Mouse (Mus musculus): Measurements from ENCODE around the gene Dnajc17. TPM values are rescaled to one million over a fixed set of nuclear protein-coding genes. Genes with fewer than 3 reads are reported as not detected.

The Dnajc17 gene
- polyA plus RNA-seq, 1 experiment: 13.5 TPM

- no peak overlapping the region for H3K4me3 ChIP-seq (ENCODE audit: insufficient read depth, low read length)
- H3K27ac ChIP-seq (ENCODE audit: insufficient read depth, low read depth, low read length): no peak overlapping the region
- H3K4me1 ChIP-seq (ENCODE audit: control insufficient read depth, insufficient read depth, low read length): peaks cover 11% of the 10 kb centered on the region
- TF ChIP-seq CTCF (IDR thresholded peaks at IDR 0.05; ENCODE audit: low read depth, low read length) (no peak), POLR2A (IDR thresholded peaks at IDR 0.05; ENCODE audit: borderline replicate concordance, low read depth, low read length) (no peak)
Observed at GRCm38 (mm10) chr2:119154683-119155082, 53.9 kb downstream of the Dnajc17 start.

GRCm38 (mm10) chr2:119152255-119152654 lies 56.3 kb downstream of the Dnajc17 start:
- no peak overlapping the region for H3K4me3 ChIP-seq (ENCODE audit: insufficient read depth, low read length)
- TF ChIP-seq CTCF (IDR thresholded peaks at IDR 0.05; ENCODE audit: low read depth, low read length): no peak
- TF ChIP-seq POLR2A (IDR thresholded peaks at IDR 0.05; ENCODE audit: borderline replicate concordance, low read depth, low read length): no peak
- H3K27ac ChIP-seq (ENCODE audit: insufficient read depth, low read depth, low read length): no peak overlapping the region
- peaks cover 8% of the 10 kb centered on the region for H3K4me1 ChIP-seq (ENCODE audit: control insufficient read depth, insufficient read depth, low read length)

- H3K4me1 ChIP-seq (ENCODE audit: control insufficient read depth, insufficient read depth, low read length): no peaks in the 10 kb centered on the region
- no peak for TF ChIP-seq POLR2A (IDR thresholded peaks at IDR 0.05; ENCODE audit: borderline replicate concordance, low read depth, low read length)
- no peak for TF ChIP-seq CTCF (IDR thresholded peaks at IDR 0.05; ENCODE audit: low read depth, low read length)
- H3K27ac ChIP-seq (ENCODE audit: insufficient read depth, low read depth, low read length): no peak overlapping the region
- no peak overlapping the region for H3K4me3 ChIP-seq (ENCODE audit: insufficient read depth, low read length)
Observed at GRCm38 (mm10) chr2:119147775-119148174, 60.8 kb downstream of the Dnajc17 start.

- TF ChIP-seq CTCF (IDR thresholded peaks at IDR 0.05; ENCODE audit: low read depth, low read length) (no peak), POLR2A (IDR thresholded peaks at IDR 0.05; ENCODE audit: borderline replicate concordance, low read depth, low read length) (no peak)
- H3K4me3 ChIP-seq (ENCODE audit: insufficient read depth, low read length): no peak overlapping the region
- H3K4me1 ChIP-seq (ENCODE audit: control insufficient read depth, insufficient read depth, low read length): no peaks in the 10 kb centered on the region
- H3K27ac ChIP-seq (ENCODE audit: insufficient read depth, low read depth, low read length): no peak overlapping the region
Observed at GRCm38 (mm10) chr2:119147160-119147678, 61.4 kb downstream of the Dnajc17 start.

DNA sequence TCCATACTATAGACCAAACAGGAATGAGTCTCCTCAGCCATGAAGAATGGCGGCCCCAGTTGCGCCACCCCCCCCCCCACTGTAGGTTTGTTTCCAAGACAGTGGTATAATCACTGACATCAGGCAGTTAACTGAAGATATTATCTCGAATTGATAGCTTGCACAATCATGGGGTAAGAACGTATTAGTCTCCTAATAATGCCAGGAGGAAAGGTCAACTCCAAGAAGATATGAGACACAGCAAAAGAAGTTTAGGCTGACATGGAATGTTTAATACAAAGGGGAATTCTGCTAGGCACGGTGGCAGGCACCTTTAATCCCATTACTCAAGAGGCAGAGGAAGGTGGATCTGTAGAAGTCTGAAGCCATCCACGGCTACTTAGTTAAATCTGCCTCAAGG lies 62.2 kb downstream of the Dnajc17 start:
- Histone ChIP-seq H3K4me3 (ENCODE audit: insufficient read depth, low read length) (no peak overlapping the region), H3K4me1 (ENCODE audit: control insufficient read depth, insufficient read depth, low read length) (no peaks in the 10 kb centered on the region), H3K27ac (ENCODE audit: insufficient read depth, low read depth, low read length) (no peak overlapping the region)
- no peak for TF ChIP-seq CTCF (IDR thresholded peaks at IDR 0.05; ENCODE audit: low read depth, low read length)
- no peak for TF ChIP-seq POLR2A (IDR thresholded peaks at IDR 0.05; ENCODE audit: borderline replicate concordance, low read depth, low read length)

GRCm38 (mm10) chr2:119145199-119145598 lies 63.4 kb downstream of the Dnajc17 start:
- no peaks in the 10 kb centered on the region for H3K4me1 ChIP-seq (ENCODE audit: control insufficient read depth, insufficient read depth, low read length)
- H3K4me3 ChIP-seq (ENCODE audit: insufficient read depth, low read length): no peak overlapping the region
- TF ChIP-seq POLR2A (IDR thresholded peaks at IDR 0.05; ENCODE audit: borderline replicate concordance, low read depth, low read length) (no peak), CTCF (IDR thresholded peaks at IDR 0.05; ENCODE audit: low read depth, low read length) (0 out of 2 replicates have a peak, but pooled peaks have one; percentile 17)

DNA sequence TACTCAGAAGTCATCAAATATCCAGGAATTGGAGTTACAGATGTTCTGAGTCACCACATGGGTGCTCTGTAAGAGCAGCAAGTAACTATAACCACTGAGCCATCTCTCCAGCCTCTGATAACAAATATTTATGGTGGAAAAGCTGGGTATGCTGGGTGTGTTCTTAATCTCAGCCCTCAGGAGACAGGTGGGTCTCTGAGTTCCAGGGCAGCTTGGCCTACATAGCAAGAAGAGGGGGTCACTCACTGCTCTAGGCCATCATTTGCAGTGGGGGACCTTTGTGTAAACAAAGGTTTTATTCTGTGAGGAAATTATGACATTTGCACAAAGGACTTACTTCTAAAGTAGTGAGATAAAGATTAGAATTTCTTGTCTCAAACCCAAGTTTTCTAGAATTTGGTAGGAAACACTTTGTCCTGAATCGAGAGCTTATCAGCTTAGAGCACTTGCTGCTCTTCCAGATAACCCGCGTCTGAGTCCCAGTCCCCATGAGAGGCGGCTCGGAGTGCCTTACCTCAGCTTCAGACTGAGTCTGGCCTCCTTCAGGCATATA lies 72.2 kb downstream of the Dnajc17 start:
- H3K4me3 ChIP-seq (ENCODE audit: insufficient read depth, low read length): no peak overlapping the region
- no peak for TF ChIP-seq CTCF (IDR thresholded peaks at IDR 0.05; ENCODE audit: low read depth, low read length)
- TF ChIP-seq POLR2A (IDR thresholded peaks at IDR 0.05; ENCODE audit: borderline replicate concordance, low read depth, low read length): no peak
- no peaks in the 10 kb centered on the region for H3K4me1 ChIP-seq (ENCODE audit: control insufficient read depth, insufficient read depth, low read length)
- H3K27ac ChIP-seq (ENCODE audit: insufficient read depth, low read depth, low read length): no peak overlapping the region

More at GRCm38 (mm10) chr2:119145199-119145598, 63.4 kb downstream of the Dnajc17 start:
- H3K27ac ChIP-seq (ENCODE audit: insufficient read depth, low read depth, low read length): no peak overlapping the region

Other genes starting within 250 kb of the Dnajc17 start
- 20.9 and 21.5 TPM in 2 replicates for gene Ccdc32, start 179.4 kb downstream of the Dnajc17 start, polyA plus RNA-seq (2012; ENCODE audit: insufficient read depth, insufficient read length, missing spikeins)
- gene Rpusd2, start 174.0 kb downstream of the Dnajc17 start, polyA plus RNA-seq (2012; ENCODE audit: insufficient read depth, insufficient read length, missing spikeins): 1.9 and 2.5 TPM in 2 replicates
- gene Knl1, start 161.7 kb downstream of the Dnajc17 start, polyA plus RNA-seq (2012; ENCODE audit: insufficient read depth, insufficient read length, missing spikeins): 11.8 and 17.6 TPM in 2 replicates
- 14.2 and 15.2 TPM in 2 replicates for gene Rad51, start 96.0 kb downstream of the Dnajc17 start, polyA plus RNA-seq (2012; ENCODE audit: insufficient read depth, insufficient read length, missing spikeins)
- 15.8 and 17.6 TPM in 2 replicates for gene Rmdn3, start 51.8 kb downstream of the Dnajc17 start, polyA plus RNA-seq (2012; ENCODE audit: insufficient read depth, insufficient read length, missing spikeins)
- not detected in 2 replicates for gene Gchfr, start 41.0 kb downstream of the Dnajc17 start, polyA plus RNA-seq (2012; ENCODE audit: insufficient read depth, insufficient read length, missing spikeins)
- gene Gm14137, start 34.3 kb downstream of the Dnajc17 start, polyA plus RNA-seq (2012; ENCODE audit: insufficient read depth, insufficient read length, missing spikeins): not detected in 2 replicates
- 41.2 and 50.7 TPM in 2 replicates for gene Zfyve19, start 178 bp downstream of the Dnajc17 start, polyA plus RNA-seq (2012; ENCODE audit: insufficient read depth, insufficient read length, missing spikeins)
- not detected in 2 replicates for gene Ppp1r14d, start 21.1 kb upstream of the Dnajc17 start, polyA plus RNA-seq (2012; ENCODE audit: insufficient read depth, insufficient read length, missing spikeins)
- gene Spint1, start 28.6 kb upstream of the Dnajc17 start, polyA plus RNA-seq (2012; ENCODE audit: insufficient read depth, insufficient read length, missing spikeins): 3.7 and 4.3 TPM in 2 replicates
- 2.2 and 2.7 TPM in 2 replicates for gene Rhov, start 62.5 kb upstream of the Dnajc17 start, polyA plus RNA-seq (2012; ENCODE audit: insufficient read depth, insufficient read length, missing spikeins)
- 33.6 and 34.1 TPM in 2 replicates for gene Vps18, start 79.9 kb upstream of the Dnajc17 start, polyA plus RNA-seq (2012; ENCODE audit: insufficient read depth, insufficient read length, missing spikeins)
- gene Dll4, start 117.0 kb upstream of the Dnajc17 start, polyA plus RNA-seq (2012; ENCODE audit: insufficient read depth, insufficient read length, missing spikeins): not detected in 2 replicates
- 0.44 TPM in 1 of 2 replicates, not detected in the other for gene Chac1, start 142.4 kb upstream of the Dnajc17 start, polyA plus RNA-seq (2012; ENCODE audit: insufficient read depth, insufficient read length, missing spikeins)

Measured in bone marrow macrophage, adult 2 months (primary cell).